Mouse (Mus musculus) inflammation-experienced regulatory T-cells (primary cell): ENCODE results near the gene Gm5478. TPM values are rescaled to one million over a fixed set of nuclear protein-coding genes. Genes with fewer than 3 reads are reported as not detected.

Experiments used
- polyA plus RNA-seq, 2 experiments: library from polyadenylated mRNA; unstranded; fragments of 100-300 nt; shearing (Covaris generic); gene quantifications; one replicate each; pipeline ENCODE4 v1.2.1; 2017

The Gm5478 gene
- polyA plus RNA-seq, result not detected

DNA sequence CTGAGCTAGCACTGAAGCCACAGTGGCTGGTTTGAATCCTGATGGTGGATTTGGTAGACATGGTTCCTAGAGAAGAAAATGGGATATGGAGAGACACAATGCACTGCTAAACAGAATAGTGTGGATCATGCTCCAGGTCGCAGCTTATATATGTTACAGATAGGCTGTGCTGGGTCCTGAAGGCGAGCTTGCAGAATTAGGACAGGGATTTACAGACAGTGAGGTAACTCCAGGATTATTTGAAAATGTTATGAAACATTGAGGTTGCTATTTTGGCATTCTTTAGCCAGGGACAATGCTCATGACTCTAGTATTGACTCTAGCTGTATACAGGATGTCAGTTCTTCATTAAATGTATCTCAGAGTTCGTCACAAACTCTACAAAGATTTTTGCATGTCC lies at the start of gene Gm5478:
Gene Gm5478, minus strand, starts transcription at position 101 of the 400 bp plus-strand sequence.

DNA sequence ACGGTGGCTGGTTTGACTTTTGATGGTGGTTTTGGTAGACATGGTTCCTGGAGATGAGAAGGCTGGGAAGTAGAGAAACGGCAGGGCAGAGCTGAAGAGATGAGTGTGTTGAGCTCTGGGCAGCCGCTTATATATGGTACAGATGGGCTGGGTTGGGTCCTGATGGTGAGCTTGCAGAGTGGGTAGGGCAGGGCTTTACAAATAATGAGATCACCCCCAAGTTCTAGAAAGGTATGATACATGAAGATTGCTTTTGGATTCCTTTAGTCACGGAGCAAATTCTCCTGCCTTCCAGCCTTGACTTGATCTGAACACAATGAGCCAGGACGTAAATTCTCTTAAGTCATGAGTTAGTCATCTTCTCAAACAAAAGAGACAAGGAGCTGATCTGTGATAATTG lies 47.0 kb upstream of the Gm5478 start, which contains the start of gene Krt6a:
Gene Krt6a, minus strand, starts transcription at position 101 of the 400 bp plus-strand sequence.

DNA sequence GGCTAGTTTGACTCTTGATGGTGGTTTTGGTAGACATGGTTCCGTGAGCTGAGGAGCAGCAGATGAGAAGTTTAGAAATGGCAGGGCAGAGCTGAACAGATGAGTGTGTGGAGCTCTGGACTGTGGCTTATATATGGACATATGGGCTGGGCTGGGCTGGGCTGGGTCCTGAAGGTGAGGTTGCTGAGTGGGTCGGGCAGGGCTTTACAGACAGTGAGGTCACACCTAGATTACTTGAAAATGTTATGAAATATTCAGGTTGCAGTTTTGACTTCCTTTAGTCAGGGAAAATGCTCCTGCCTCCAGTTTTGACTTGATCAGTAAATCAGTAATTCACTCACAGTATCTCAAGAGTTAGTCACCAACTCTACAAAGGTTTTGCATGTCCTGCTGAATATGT lies 33.0 kb upstream of the Gm5478 start, which contains the start of gene Krt6b:
Gene Krt6b, minus strand, starts transcription at position 101 of the 400 bp plus-strand sequence.

GRCm38 (mm10) chr15:101627884-101628283 lies 19.3 kb downstream of the Gm5478 start, which contains the start of gene Gm5414:
TSS of gene Gm5414 (minus strand) at chr15:101628188.

Other genes with a start within 250 kb of the Gm5478 start
- gene Krt7, start 236.3 kb downstream of the Gm5478 start, polyA plus RNA-seq, result under 1 TPM; 0.11 to 0.12 TPM
- gene Krt87, start 208.6 kb downstream of the Gm5478 start, polyA plus RNA-seq, result under 1 TPM in 1 of 2 experiments, not detected in 1; 0.23 TPM
- gene Krt88, start 199.6 kb downstream of the Gm5478 start, polyA plus RNA-seq, result not detected
- gene Krt81, start 183.6 kb downstream of the Gm5478 start, polyA plus RNA-seq, result not detected
- gene Krt86, start 173.9 kb downstream of the Gm5478 start, polyA plus RNA-seq, result under 1 TPM in 1 of 2 experiments, not detected in 1; 0.11 TPM
- gene Krt83, start 155.9 kb downstream of the Gm5478 start, polyA plus RNA-seq, result 1 to 10 TPM; 1.4 to 3.3 TPM
- gene Gm49425, start 130.1 kb downstream of the Gm5478 start, polyA plus RNA-seq, result not detected
- 1 to 10 TPM in 1 of 2 experiments, under 1 TPM in 1; 0.10 to 1.6 TPM for gene Krt84, start 114.6 kb downstream of the Gm5478 start, polyA plus RNA-seq
- not detected for gene Krt82, start 96.7 kb downstream of the Gm5478 start, polyA plus RNA-seq
- gene Krt90, start 84.4 kb downstream of the Gm5478 start, polyA plus RNA-seq, result under 1 TPM in 1 of 2 experiments, not detected in 1; 0.15 TPM
- 1 to 10 TPM in 1 of 2 experiments, under 1 TPM in 1; 0.14 to 1.3 TPM for gene Krt75, start 73.5 kb downstream of the Gm5478 start, polyA plus RNA-seq
- under 1 TPM in 1 of 2 experiments, not detected in 1; 0.10 TPM for gene Gm5414, start 19.2 kb downstream of the Gm5478 start, polyA plus RNA-seq
- gene Krt6b, start 32.9 kb upstream of the Gm5478 start, polyA plus RNA-seq, result not detected
- gene Krt6a, start 46.9 kb upstream of the Gm5478 start, polyA plus RNA-seq, result under 1 TPM in 1 of 2 experiments, not detected in 1; 0.16 TPM
- under 1 TPM in 1 of 2 experiments, not detected in 1; 0.07 TPM for gene Krt5, start 65.5 kb upstream of the Gm5478 start, polyA plus RNA-seq
- under 1 TPM in 1 of 2 experiments, not detected in 1; 0.23 TPM for gene Krt71, start 95.7 kb upstream of the Gm5478 start, polyA plus RNA-seq
- gene Krt72, start 139.1 kb upstream of the Gm5478 start, polyA plus RNA-seq, result under 1 TPM; 0.08 to 0.43 TPM
- under 1 TPM; 0.12 to 0.18 TPM for gene Krt73, start 155.0 kb upstream of the Gm5478 start, polyA plus RNA-seq
- gene Krt2, start 170.8 kb upstream of the Gm5478 start, polyA plus RNA-seq, result under 1 TPM; 0.06 to 0.92 TPM
- under 1 TPM; 0.12 to 0.22 TPM for gene Krt1, start 203.4 kb upstream of the Gm5478 start, polyA plus RNA-seq
- not detected for gene Krt77, start 222.3 kb upstream of the Gm5478 start, polyA plus RNA-seq
- gene Krt76, start 245.5 kb upstream of the Gm5478 start, polyA plus RNA-seq, result under 1 TPM in 1 of 2 experiments, not detected in 1; 0.61 TPM